Mouse (Mus musculus) cerebellum, postnatal 25 days (tissue): ENCODE measurements around the gene Celsr1.

Experiments used
- DNase-seq, 2 experiments: peaks; one replicate each; pipeline ENCODE4 v3.0.0; 2021; ENCODE audit warnings: mixed read lengths in 2 of 2

Gene Celsr1

GRCm38 (mm10) chr15:85993931-85994583 is 39.5 kb downstream of the Celsr1 start:
- no peak for DNase-seq

GRCm38 (mm10) chr15:85993386-85993785 is 40.2 kb downstream of the Celsr1 start:
- DNase-seq: no peak

GRCm38 (mm10) chr15:85992125-85992495 is 41.5 kb downstream of the Celsr1 start:
- DNase-seq: no peak

GRCm38 (mm10) chr15:85991453-85992124 is 42.0 kb downstream of the Celsr1 start:
- peak; percentile 80 to 86 for DNase-seq

GRCm38 (mm10) chr15:85990696-85991443 is 42.7 kb downstream of the Celsr1 start:
- no peak for DNase-seq

- DNase-seq: no peak
Measured at GRCm38 (mm10) chr15:85987896-85988295, 45.7 kb downstream of the Celsr1 start.

- DNase-seq: no peak
Measured at GRCm38 (mm10) chr15:85986170-85986569, 47.4 kb downstream of the Celsr1 start.

GRCm38 (mm10) chr15:85985601-85986000 is 48.0 kb downstream of the Celsr1 start:
- no peak for DNase-seq

- no peak for DNase-seq
Measured at GRCm38 (mm10) chr15:85983131-85983530, 50.4 kb downstream of the Celsr1 start.

- DNase-seq: no peak
Measured at GRCm38 (mm10) chr15:85982416-85982775, 51.2 kb downstream of the Celsr1 start.

GRCm38 (mm10) chr15:85981768-85982415 is 51.7 kb downstream of the Celsr1 start:
- DNase-seq: no peak

GRCm38 (mm10) chr15:85977086-85977485 is 56.5 kb downstream of the Celsr1 start:
- DNase-seq: peak in 1 of 2 experiments; percentile 33

GRCm38 (mm10) chr15:85975746-85976145 is 57.8 kb downstream of the Celsr1 start:
- peak; percentile 54 to 64 for DNase-seq

- DNase-seq: no peak
Measured at GRCm38 (mm10) chr15:85971596-85971995, 62.0 kb downstream of the Celsr1 start.

- DNase-seq: no peak
Measured at GRCm38 (mm10) chr15:85970441-85970840, 63.1 kb downstream of the Celsr1 start.

GRCm38 (mm10) chr15:85969707-85970153 is 63.8 kb downstream of the Celsr1 start:
- peak in 1 of 2 experiments; percentile 25 for DNase-seq

GRCm38 (mm10) chr15:85969291-85969690 is 64.3 kb downstream of the Celsr1 start:
- no peak for DNase-seq

- no peak for DNase-seq
Measured at GRCm38 (mm10) chr15:85966032-85966431, 67.5 kb downstream of the Celsr1 start.

- DNase-seq: no peak
Measured at GRCm38 (mm10) chr15:85963279-85963840, 70.2 kb downstream of the Celsr1 start.

GRCm38 (mm10) chr15:85962691-85963090 is 70.9 kb downstream of the Celsr1 start:
- no peak for DNase-seq

GRCm38 (mm10) chr15:85961651-85962050 is 71.9 kb downstream of the Celsr1 start:
- DNase-seq: no peak

GRCm38 (mm10) chr15:85961131-85961530 is 72.4 kb downstream of the Celsr1 start:
- DNase-seq: no peak

GRCm38 (mm10) chr15:85956202-85956601 is 77.4 kb downstream of the Celsr1 start:
- DNase-seq: no peak
